Mouse (Mus musculus) lung, adult 2 months (tissue): ENCODE measurements around the gene Hectd1.

Experiments
- CTCF ChIP-seq: fragments of 200-500 bp; IDR thresholded peaks from 2 replicates; pipeline ENCODE4 v1.5.1; 2011; ENCODE audit warnings: mild to moderate bottlenecking, low read length, control low read depth; ENCODE audit not compliant: insufficient read depth
- POLR2A ChIP-seq: fragments of 200-500 bp; IDR thresholded peaks from 2 replicates; pipeline ENCODE4 v1.6.1; 2011; ENCODE audit warnings: low read depth, mild to moderate bottlenecking, control low read depth, low read length, borderline replicate concordance; ENCODE audit errors: extremely low read depth

DNA sequence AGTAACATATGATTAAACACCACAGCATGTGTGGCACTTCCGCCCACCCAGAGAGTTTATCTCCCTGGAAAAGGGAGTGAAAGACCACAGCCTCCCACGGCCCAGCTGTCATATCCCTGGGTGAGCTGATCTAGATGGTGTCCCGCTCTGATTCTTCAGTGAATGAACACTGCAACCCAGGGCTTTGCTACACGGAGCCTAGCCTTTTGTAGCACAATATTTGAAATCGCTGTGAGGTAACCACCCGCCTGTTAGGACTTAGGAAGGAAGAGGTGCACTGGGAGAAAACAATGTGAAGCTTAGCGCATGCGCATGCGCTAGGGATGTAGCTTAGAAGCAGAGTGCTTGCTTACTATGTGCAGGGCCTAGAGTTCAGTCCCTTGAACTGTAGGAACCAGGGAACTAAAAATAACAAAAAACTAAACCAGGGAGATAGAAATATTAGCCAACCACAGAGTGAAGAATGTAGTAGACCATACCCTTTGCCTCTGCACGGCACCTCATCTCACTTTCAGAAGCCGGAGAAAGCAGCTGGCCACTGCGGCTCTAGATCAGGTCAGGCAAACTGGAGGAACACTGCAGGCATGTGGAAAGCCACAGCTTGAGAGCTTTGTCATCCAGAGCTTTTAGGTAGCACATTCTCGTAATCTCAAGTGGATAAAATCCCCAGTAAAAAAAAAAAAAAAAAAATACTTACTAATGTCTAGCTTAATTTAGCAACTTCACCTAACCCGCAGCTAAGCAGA is 120.2 kb downstream of the Hectd1 start:
- TF ChIP-seq CTCF (no peak), POLR2A (no peak)
